Comparison of ENCODE assay signal across 8 mouse cellular contexts in the genomic region with DNA sequence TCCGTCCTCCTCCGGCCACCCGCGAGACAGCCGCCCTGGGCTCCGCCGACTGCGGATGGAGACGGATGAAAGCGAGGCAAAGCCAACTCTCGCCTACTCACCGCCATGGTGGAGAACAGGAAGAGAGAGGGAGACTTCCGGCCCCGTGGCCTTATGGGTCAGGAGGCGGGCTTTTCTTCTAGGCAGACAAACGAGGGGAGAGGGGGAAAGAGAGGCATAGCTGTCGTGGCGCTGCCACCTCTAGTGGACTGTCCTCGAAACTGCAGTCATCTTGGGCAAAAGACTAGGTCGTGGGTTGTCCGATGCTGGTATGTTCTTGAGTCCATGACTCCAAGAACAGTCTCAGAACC. TPM values are rescaled to one million over a fixed set of nuclear protein-coding genes. Genes with fewer than 3 reads are reported as not detected.
A peak's percentile ranks its signal among the peaks of the same experiment; 100 is the strongest.
DNase-seq lines count a peak whose midpoint lies in the region; ATAC-seq and TF ChIP-seq lines count a peak whose summit lies in the region.

Gene Rpl11 (minus strand): TSS at position 182 of the 350 bp plus-strand sequence.

- H3K4me3 ChIP-seq in E14TG2a.4 (replicated peaks; ENCODE audit: low read length): peak within 1 kb of the TSS; percentile 98
- peak within 1 kb of the TSS; percentile 97 for H3K4me3 ChIP-seq in forebrain, embryonic 13.5 days
- H3K4me3 ChIP-seq in liver, postnatal 0 days (ENCODE audit: low read depth, low read length): peak within 1 kb of the TSS; percentile 83
- peak within 1 kb of the TSS; percentile 97 for H3K4me3 ChIP-seq in neural tube, embryonic 14.5 days (ENCODE audit: low read depth, low read length)

- DNase-seq in c-Kit-positive CD71-positive TER-119-positive erythroid progenitor cells, embryonic 14.5 days (ENCODE audit: low spot score): peak; percentile 89
- peak; percentile 94 to 95 for DNase-seq in heart, postnatal 10 days
- peak; percentile 87 for DNase-seq in large intestine, adult 2 months (ENCODE audit: low read depth, low spot score)
- DNase-seq in liver, postnatal 0 days: peak; percentile 93
- DNase-seq in testis, postnatal 10 days (ENCODE audit: low spot score): peak; percentile 90

- peaks cover 41% of the 10 kb centered on the region for H3K4me1 ChIP-seq in E14TG2a.4 (replicated peaks; ENCODE audit: low read depth, low read length)
- peaks cover 29% of the 10 kb centered on the region for H3K4me1 ChIP-seq in forebrain, embryonic 13.5 days
- peaks cover 19% of the 10 kb centered on the region for H3K4me1 ChIP-seq in liver, postnatal 0 days (ENCODE audit: insufficient read depth)
- H3K4me1 ChIP-seq in neural tube, embryonic 14.5 days (ENCODE audit: control insufficient read depth, insufficient read depth, low read length): peaks cover 10% of the 10 kb centered on the region; the same call in 1 of the 2 replicates

- H3K9ac ChIP-seq in forebrain, embryonic 13.5 days: peak within 1 kb of the TSS; percentile 98
- peak within 1 kb of the TSS; percentile 93 for H3K9ac ChIP-seq in liver, postnatal 0 days (replicated peaks)
- H3K9ac ChIP-seq in neural tube, embryonic 14.5 days (replicated peaks; ENCODE audit: low read depth, low read length): peak within 1 kb of the TSS; percentile 93

- intact Hi-C loops in heart, postnatal 10 days (cut with DNase I): loop anchor here (10.0 kb wide), 1 partner anchor 552 kb away; the partner anchor contains the start of gene Kdm1a

- no peak for TF ChIP-seq EP300 in liver, postnatal 0 days (IDR thresholded peaks at IDR 0.05; ENCODE audit: low read depth)

- ATAC-seq in forebrain, embryonic 13.5 days: peak; percentile 98
- peak; percentile 97 for ATAC-seq in liver, postnatal 0 days
- peak; percentile 98 for ATAC-seq in neural tube, embryonic 14.5 days (ENCODE audit: low read depth)

- peaks cover 13% of the 10 kb centered on the region; the same call in 1 of the 2 replicates for H3K27me3 ChIP-seq in E14TG2a.4 (ENCODE audit: insufficient read depth, low read length)
- no peaks in the 10 kb centered on the region for H3K27me3 ChIP-seq in forebrain, embryonic 13.5 days
- no peaks in the 10 kb centered on the region for H3K27me3 ChIP-seq in liver, postnatal 0 days (ENCODE audit: insufficient read depth, low read length)
- H3K27me3 ChIP-seq in neural tube, embryonic 14.5 days (ENCODE audit: control insufficient read depth, insufficient read depth, low read length): no peaks in the 10 kb centered on the region

- H3K9me3 ChIP-seq in E14TG2a.4 (ENCODE audit: low read length): no peaks in the 10 kb centered on the region
- no peaks in the 10 kb centered on the region for H3K9me3 ChIP-seq in forebrain, embryonic 13.5 days (replicated peaks)
- no peaks in the 10 kb centered on the region for H3K9me3 ChIP-seq in liver, postnatal 0 days (ENCODE audit: low read length)
- no peaks in the 10 kb centered on the region for H3K9me3 ChIP-seq in neural tube, embryonic 14.5 days (ENCODE audit: control insufficient read depth, low read length)

- peak within 1 kb of the TSS; percentile 99 for H3K4me2 ChIP-seq in forebrain, embryonic 13.5 days
- peak within 1 kb of the TSS; percentile 86 for H3K4me2 ChIP-seq in liver, postnatal 0 days (ENCODE audit: low read depth, low read length)
- H3K4me2 ChIP-seq in neural tube, embryonic 14.5 days (ENCODE audit: low read depth, low read length): peak within 1 kb of the TSS; percentile 96

- H3K27ac ChIP-seq in forebrain, embryonic 13.5 days: peak within 1 kb of the TSS; percentile 92
- H3K27ac ChIP-seq in liver, postnatal 0 days (ENCODE audit: low read depth): peak within 1 kb of the TSS; percentile 78
- peak within 1 kb of the TSS; percentile 94 for H3K27ac ChIP-seq in neural tube, embryonic 14.5 days (ENCODE audit: low read depth, low read length)

- WGBS in forebrain, embryonic 13.5 days: under 1% methylated on average over 21 of the region's 21 CpGs
- WGBS in large intestine, adult 2 months: under 1% methylated on average over 21 of the region's 21 CpGs
- WGBS in liver, postnatal 0 days (ENCODE audit: insufficient replicate concordance): 0% methylated on average over 21 of the region's 21 CpGs
- 0% methylated on average over 21 of the region's 21 CpGs for WGBS in neural tube, embryonic 14.5 days

- peak; percentile 87 for TF ChIP-seq CTCF in E14TG2a.4 (conservative IDR thresholded peaks at IDR 0.05; ENCODE audit: low read length)
- TF ChIP-seq CTCF in liver, postnatal 0 days (IDR thresholded peaks at IDR 0.05; ENCODE audit: low read depth): peak; percentile 97

- peaks cover 45% of the 10 kb centered on the region for H3K36me3 ChIP-seq in E14TG2a.4 (ENCODE audit: insufficient read depth, low read length)
- H3K36me3 ChIP-seq in forebrain, embryonic 13.5 days (ENCODE audit: poor library complexity, severe bottlenecking): peaks cover 37% of the 10 kb centered on the region
- H3K36me3 ChIP-seq in liver, postnatal 0 days (replicated peaks; ENCODE audit: insufficient read depth, low read length): peaks cover 40% of the 10 kb centered on the region
- peaks cover 32% of the 10 kb centered on the region for H3K36me3 ChIP-seq in neural tube, embryonic 14.5 days (ENCODE audit: control insufficient read depth, insufficient read depth, low read length)

RNA-seq across cellular contexts. Expression of gene Rpl11, which starts in this region (rescaled TPM):
- 383 and 388 TPM in 2 replicates for polyA plus RNA-seq in forebrain, embryonic 13.5 days (2015; fragmentation: Nextera tagmentation; extraction: Ambion mirVana)
- 100 to 1,000 TPM; 318 to 346 TPM for total RNA-seq in heart, postnatal 10 days (2021)
- 386 and 417 TPM in 2 replicates for polyA plus RNA-seq in large intestine, adult 2 months (2012; rRNA removed)
- polyA plus RNA-seq in liver, postnatal 0 days (2015; fragmentation: Nextera tagmentation; extraction: Ambion mirVana): 251 and 260 TPM in 2 replicates
- 251 and 261 TPM in 2 replicates for polyA plus RNA-seq in neural tube, embryonic 14.5 days (2014; fragmentation: Nextera tagmentation; extraction: Ambion mirVana)

Comparison
In these comparisons a context has a peak if more than half of its experiments do, and no peak if none do; other contexts are left out.
1. Peak in every context shown above with its lines: DNase-seq, ATAC-seq, H3K4me3 ChIP-seq and H3K27ac ChIP-seq.